Mouse (Mus musculus): ENCODE results near the gene Xlr4c.
"Not testable (repeated sequence)": the region's sequence is repeated elsewhere in the genome, so short reads cannot be mapped to it uniquely, and the experiment has no call there.

Gene Xlr4c

DNA sequence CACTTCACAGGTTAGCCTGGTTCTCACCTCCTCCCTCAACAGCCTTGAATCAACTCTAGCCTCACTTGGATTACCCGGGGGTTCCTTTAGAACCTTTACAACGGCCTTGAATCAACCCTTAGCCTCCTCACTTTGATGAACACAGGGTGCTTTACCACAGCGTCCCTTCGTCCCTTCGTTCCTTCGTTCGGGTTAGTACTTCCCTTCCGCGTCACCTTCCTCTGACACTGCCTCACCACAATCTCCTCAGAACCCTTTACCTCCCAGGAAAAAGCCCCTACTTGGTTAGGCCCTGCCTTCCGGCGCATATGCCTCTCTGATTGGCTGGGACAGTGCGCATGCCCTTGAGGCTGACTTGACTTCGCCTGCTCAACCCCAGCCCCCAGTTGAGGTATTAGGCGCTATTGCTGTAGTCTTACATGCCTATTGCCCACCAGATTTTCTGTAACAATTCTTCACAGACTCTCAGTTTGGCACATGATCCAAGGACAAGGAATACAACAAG is at the start of gene Xlr4c:
TSS of gene Xlr4c (minus strand) at position 310 of the 505 bp plus-strand sequence.
- DNase-seq: not testable (repeated sequence)

DNA sequence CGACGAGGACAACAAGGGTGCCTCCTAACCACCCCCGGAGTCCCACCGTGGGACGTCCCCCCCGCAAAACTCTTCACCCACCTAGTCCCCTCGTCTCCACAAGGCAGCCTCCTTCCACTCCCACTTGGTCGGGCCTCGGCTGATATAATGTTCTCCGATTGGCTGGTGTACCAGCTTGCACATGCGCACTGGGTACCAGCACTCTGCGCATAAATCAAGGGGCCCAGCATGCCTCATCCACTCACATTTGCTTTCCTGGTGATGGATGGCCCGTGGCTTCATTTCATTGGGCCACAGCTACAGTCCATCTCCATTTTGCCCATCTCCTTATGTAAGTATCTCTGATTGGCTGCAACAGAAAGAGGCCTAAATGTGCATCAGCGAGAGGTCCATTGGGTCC is 22.3 kb upstream of the Xlr4c start, which contains the start of gene Xlr3c:
TSS of gene Xlr3c (minus strand) at position 121 of the 400 bp plus-strand sequence.
- not testable (repeated sequence) for DNase-seq

DNA sequence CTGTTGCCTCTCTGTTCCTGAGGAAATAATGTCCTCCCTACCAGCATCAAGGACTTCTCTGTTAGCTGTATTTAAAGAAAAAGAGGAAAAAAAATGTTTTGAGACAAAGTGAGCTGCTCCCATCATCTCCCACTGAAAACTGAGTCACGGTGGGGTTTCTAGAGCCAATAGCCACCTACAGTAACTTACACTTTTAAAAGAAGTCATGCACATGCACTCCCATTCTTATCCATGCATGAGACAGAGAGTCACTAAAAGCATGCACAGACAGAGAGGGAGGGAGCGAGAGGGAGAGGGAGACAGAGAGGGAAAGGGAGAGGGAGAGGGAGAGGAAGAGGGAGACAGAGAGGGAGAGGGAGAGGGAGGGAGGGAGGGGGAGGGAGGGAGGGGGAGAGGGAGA is 19.5 kb upstream of the Xlr4c start:
- DNase-seq: not testable (repeated sequence)

DNA sequence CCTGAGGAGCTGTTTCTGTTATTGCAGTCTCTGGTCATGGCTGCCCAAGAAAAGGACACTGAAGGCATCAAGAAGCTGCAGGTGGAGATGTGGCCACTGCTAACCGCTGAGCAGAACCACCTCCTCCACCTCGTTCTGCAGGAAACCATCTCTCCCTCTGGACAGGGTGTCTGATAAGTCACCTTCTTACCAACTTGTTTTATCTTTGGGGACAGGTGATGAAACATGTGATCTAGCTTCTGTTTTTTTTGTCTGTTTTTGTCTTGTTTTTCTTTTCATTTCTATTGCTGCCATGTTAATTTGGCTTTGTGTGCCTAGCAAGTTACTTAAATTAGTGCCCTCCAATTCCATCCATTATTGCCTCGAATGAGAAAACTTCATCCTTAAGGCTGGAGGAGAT is 13.6 kb downstream of the Xlr4c start:
- no peak for DNase-seq

DNA sequence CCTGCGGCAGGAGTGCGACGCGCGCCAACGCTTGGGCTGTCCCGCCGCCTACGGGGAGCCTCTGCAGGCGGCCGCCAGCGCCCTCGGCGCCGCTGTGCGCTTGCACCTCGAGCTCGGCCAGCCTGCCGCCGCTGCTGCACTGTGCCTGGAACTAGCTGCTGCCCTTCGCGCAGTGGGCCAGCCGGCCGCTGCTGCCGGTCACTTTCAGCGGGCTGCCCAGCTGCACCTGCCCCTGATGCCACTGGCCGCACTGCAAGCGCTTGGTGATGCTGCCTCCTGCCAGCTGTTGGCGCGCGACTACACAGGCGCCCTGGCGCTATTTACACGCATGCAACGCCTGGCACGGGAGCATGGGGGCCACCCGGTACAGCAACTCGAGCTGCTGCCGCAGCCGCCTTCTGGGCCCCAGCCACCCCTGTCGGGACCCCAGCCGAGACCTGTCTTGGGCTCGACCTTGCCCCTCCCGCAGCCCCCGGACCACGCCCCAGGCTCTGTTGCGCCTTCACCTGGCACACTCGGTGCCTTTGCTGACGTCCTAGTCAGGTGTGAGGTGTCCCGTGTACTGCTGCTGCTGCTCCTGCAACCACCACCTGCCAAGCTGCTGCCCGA is 14.2 kb downstream of the Xlr4c start:
- peak; percentile 50 to 53 for DNase-seq

DNA sequence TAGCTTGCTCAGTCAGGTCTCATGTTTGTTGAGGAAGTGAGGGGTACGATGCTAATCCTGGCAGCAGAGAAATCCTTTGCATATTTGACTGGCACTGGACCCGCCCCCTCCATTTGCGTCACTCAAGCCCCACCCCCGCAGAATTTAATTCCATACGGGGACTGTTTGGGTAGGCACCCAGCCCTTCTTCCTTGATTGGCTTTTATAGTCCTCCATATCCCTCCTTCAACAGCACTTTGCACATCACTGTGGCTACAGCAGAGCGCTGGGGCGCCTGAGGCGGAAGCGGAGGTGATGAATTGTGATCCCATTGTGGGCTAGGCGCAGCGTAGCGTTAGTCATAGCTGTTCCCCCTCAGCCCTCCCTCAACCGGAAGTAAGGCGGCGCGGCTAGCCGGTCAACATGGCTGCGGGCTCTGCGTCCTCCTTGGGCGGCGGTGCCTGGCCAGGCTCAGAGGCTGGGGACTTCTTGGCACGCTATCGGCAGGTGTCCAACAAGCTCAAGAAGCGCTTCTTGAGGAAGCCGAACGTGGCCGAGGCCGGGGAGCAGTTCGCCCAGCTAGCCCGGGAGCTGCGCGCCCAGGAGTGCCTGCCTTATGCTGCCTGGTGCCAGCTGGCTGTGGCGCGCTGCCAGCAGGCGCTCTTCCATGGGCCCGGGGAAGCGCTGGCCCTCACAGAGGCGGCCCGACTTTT is 14.9 kb downstream of the Xlr4c start, which contains the start of gene F8a:
TSS of gene F8a (plus strand) at position 378 of the 692 bp plus-strand sequence.
- peak; percentile 74 to 76 for DNase-seq

DNA sequence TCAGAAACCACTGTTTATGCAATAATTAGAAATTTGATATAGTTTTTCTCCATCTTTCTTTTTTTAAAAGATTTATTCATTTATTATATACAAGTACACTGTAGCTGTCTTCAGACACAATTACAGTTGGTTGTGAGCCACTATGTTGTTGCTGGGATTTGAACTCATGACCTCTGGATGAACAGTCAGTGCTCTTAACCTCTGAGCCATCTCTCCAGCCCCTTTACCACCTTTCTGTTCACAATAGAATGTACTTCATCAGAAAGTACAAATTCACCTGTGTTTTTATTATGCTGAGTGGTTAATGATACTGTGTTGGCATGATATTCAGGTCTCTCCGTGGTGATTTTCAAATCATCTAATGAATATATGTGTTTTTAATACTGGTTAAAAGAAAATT is 17.6 kb downstream of the Xlr4c start:
- DNase-seq: no peak

DNA sequence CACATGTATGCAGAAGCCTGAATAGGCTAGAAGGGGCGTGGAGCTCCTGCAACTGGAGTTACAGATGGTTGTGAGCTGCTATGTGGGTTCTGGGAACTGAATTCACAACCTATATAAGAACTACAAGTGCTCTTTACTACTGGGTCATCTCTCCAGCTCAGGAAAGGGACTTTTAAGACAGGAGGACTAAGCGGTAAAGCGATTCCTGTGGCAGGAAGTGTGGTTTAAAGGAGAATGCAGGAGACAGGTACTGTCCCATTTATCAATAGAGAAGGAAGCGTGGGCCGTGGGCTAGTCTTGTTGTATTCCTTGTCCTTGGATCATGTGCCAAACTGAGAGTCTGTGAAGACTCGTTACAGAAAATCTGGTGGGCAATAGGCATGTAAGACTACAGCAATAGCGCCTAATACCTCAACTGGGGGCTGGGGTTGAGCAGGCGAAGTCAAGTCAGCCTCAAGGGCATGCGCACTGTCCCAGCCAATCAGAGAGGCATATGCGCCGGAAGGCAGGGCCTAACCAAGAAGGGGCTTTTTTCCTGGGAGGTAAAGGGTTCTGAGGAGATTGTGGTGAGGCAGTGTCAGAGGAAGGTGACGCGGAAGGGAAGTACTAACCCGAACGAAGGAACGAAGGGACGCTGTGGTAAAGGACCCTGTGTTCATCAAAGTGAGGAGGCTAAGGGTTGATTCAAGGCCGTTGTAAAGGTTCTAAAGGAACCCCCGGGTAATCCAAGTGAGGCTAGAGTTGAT is 28.9 kb downstream of the Xlr4c start, which contains the start of gene Xlr4b:
TSS of gene Xlr4b (plus strand) at position 515 of the 746 bp plus-strand sequence.
- not testable (repeated sequence) for DNase-seq

DNA sequence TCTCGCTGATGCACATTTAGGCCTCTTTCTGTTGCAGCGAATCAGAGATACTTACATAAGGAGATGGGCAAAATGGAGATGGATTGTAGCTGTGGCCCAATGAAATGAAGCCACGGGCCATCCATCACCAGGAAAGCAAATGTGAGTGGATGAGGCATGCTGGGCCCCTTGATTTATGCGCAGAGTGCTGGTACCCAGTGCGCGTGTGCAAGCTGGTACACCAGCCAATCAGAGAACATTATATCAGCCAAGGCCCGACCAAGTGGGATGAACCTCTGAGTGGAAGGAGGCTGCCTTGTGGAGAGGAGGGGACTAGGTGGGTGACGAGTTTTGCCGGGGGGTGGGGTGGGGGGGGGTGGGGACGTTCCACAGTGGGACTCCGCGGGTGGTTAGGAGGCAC is 51.0 kb downstream of the Xlr4c start, which contains the start of gene Xlr3b:
TSS of gene Xlr3b (plus strand) at position 274 of the 400 bp plus-strand sequence.
- DNase-seq: peak in 1 of 2 experiments; percentile 22

Data from cerebellum, postnatal 36 days (tissue).